Mouse (Mus musculus) Muller cell, postnatal 12 days (primary cell): ENCODE results near the gene Epb41.
A peak's percentile ranks its signal among the peaks of the same experiment; 100 is the strongest.

Experiments used
- DNase-seq: peaks from one replicate; pipeline ENCODE4 v3.0.0-alpha.2; 2015; ENCODE audit errors: inconsistent ontology term

The Epb41 gene

DNA sequence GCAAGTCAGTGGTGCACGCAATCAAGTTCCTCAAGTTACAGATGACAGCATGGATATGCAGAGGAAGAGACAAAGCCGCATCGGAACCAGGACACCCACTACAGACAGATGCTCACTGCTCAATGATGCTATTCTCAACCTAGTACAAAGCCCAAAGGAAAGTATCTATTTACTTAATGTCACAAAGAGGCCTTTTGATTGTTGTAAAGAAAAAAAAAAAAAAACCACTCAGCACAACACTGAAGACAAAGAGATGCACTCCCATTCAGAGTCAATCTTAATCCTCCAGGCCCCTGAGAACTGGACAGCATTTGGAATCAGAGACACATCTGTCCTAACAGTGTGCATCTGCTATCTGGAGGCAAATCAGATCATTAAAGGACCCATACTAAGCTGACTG is 63.5 kb downstream of the Epb41 start:
- no peak for DNase-seq

DNA sequence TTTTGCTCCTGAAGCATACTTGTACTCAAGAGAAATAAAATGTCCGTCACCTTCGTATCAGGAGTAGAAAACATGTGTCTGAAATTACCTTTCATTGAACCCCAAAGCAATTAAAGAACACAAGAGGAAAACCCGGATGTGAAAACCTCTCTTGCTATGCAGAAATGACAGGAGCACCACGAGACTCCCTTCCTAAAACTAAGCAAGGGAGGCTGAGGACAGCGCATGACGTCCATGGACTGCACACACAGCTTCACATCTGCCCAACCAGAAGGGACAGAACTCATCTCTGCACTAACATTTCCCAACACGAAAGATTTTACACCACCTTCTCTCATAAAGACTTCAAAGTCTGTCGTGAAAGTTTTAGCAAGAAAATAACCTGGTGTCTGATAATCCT is 64.7 kb downstream of the Epb41 start:
- DNase-seq: no peak

DNA sequence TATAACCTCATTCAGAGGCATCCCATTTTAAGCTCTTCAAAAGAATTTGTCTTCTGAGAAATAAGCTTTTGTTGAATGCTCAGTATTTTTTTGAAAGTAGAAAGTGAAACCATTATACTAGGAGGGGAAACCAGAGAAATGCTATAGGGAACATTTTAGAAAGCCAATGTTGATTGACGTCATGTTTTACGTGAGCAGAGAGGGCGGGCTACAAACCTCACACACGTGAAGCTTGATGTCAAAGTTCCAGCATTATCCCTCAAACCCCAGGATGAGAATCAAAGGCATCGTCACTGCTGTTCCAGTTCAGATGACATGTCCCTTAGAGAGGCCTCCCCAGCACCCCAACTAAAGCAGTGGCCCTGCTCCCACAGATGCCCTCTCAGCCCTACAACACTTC is 66.9 kb downstream of the Epb41 start:
- no peak for DNase-seq

DNA sequence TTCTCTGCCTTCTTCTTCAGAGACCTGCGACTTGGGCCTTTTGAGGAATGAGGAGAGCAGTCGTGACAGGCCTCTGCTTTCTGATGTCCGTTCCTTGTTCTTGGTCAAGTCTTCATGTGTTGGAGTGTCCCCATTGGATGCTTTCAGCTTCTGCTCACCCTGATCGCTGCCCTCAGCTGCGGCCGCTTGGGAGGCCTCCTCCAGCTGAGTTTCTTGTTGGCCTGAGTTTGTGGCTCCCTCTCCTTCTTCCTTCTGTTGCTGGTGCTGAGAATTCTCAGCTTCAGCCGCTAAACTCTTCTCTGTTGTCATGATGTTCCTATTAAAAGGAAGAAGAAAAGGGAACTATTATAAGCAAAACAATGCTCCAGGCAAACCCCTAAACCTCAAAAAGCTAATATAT is 68.0 kb downstream of the Epb41 start:
- DNase-seq: no peak

DNA sequence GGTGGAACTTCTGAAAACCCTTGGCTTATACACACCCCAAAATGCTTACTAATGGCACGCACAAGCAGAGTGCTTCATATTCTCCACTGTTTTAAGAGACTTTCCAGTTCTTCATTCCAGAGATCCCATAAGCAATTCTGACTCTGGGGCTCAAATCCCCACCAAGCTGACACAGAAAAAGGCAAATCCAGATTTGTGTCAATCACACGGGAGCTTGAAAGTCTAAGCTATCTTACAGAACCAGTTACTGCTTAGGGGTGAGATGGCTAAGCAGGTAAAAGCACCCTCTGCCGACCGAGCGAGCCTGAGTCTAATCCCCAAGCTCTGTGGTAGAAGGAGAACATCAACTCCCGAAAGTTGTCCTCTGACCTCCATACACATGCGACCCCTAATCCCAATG is 76.5 kb downstream of the Epb41 start:
- no peak for DNase-seq

DNA sequence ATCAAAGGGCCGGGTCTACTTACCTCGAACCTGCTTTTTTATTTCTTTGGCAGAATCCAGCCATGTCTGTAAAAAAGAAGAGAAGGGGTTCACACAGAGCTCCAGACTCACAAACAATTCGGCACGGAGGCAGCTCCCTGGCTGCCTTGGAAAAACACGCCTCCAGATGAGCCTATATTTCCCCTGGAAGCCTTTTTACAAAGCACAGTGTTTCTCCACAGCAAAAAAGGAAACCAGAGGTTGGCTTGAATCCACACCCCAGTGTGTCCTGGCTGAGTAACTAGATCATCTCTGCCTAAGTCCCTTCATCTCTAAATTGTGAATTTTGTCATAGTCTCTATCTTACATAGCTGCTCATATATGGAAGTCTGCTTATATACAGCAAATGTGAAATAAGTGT is 77.6 kb downstream of the Epb41 start:
- no peak for DNase-seq

DNA sequence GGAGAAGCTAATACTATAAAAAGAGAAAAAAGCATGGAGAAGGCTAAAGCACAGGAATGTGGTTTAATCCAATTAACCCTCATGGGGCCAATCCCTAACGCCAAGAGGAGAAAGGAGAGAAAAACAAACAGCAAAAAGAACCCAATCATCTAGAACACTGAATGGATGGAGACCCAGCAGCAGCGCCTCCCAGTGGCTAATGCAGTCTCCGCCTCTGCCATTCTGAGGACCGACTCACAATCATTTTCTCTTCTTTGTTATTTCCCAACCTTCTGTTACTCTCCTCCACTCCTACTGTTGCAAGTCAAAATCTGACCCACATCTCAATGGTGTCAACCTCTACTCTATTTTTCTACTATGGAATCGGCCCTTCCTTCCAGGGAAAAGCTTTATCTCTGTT is 78.1 kb downstream of the Epb41 start:
- DNase-seq: no peak

DNA sequence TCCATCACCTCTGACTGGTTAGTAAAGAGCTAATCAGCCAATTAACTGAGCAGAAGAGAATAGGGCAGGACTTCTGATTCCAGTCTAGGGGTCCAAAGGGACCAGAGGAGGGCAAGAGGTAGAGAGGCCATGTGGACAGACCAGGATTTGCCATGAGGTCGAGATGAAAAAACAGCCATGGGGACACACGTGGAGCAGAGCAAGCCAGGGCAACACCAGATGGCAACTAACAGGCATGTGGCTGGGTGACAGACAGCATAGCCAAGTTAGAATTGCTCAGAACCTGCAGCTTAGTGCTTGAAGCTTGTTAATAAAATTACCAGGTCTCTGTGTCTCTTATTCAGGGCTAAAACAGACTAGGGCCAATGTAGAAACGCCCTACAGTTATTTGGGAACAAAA is 81.3 kb downstream of the Epb41 start:
- DNase-seq: no peak

DNA sequence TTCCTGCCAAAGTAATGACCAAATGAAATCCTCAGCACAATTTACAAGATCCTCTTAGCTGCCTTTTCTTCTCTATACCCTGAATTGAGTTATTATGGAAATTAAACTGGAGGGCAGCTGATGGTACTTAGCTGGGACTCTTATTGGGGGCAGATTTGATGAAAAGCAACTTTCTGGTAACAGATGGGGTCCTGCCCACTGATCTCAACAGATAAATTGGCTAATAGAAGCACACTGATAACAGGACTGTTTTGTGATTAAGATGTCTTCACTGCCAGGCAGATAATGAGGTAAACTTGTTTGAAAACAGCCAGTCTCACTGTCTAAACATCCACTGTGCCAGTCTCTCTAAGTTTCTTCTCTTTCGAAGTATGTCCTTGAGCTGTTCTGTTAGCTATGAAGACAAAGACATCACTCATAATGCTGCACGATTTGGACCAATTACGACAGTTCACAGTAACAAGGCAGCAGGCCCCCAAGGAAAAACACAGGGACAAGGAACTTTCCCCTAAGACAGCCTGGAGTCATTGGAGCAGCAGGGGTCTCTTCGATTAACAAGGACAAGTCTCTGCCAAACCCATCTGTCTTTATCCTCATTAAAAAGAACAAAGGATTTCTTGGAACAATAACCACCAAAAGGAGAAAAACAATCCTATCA is 92.1 kb downstream of the Epb41 start:
- peak; percentile 47 for DNase-seq

DNA sequence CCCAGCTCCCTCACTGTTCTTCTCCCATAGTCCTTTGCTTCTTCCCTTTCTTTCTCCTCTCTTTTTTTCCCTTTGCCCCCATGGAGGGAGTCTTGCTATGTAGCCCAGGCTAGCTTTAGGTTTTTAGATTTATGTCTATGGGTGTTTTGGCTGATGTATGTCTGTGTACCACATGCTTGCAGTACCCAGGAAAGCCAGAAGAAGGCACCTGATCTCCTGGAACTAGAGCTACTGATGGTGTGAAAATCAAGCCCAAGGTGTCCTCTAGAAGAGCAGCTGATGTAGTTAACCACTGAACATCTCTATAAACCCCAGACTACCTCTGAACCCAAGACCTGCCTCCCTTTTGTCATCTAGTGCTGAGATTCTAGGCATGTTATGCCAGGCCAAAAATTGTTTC is 93.4 kb downstream of the Epb41 start:
- no peak for DNase-seq

DNA sequence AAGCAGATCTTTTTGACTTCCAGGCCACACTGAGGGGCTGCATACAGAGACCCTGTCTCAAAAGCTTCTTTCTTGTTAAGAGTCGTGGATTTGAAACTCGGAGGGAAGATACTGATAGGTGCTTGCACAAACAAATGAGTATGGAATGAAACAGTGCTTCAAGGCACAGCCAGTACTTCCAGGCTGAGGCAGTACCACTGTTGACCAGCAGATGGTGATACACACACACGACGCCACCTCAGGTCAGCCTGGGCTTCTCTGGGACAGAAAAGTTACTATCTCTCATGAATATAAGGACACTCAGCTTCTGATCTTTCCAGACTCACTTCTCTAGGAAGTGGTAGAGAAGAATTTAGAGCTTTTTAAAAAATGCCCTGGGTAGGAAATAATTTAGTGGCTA is 97.9 kb downstream of the Epb41 start:
- DNase-seq: peak; percentile 36

DNA sequence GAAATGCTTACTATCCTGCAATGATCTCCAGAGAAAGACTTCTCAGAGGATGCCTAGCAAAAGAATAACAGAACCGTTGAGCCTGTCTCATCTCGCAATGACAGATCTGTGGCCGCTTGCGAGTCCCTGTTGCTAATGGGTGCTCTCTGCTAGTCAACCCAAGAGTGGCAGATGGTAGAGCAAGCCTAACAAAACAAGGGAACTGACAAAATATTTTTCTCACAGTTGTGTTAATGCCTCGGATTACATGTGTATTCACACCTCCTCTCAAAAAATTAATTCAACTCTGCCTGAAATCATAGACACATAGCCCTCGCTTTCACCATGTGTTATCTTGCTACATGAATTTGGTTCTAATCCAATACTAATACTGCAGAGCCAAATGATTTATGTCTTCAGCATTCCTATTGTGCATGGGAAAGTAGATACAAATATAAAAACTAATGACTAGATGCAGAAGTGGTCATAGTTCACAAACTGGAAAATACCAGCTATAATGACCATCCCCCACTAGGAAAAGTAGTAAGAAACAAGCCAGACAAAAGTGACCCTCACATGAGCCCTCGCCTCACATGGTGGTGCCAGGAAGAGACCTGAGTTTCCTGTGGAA is 104.8 kb downstream of the Epb41 start:
- no peak for DNase-seq

DNA sequence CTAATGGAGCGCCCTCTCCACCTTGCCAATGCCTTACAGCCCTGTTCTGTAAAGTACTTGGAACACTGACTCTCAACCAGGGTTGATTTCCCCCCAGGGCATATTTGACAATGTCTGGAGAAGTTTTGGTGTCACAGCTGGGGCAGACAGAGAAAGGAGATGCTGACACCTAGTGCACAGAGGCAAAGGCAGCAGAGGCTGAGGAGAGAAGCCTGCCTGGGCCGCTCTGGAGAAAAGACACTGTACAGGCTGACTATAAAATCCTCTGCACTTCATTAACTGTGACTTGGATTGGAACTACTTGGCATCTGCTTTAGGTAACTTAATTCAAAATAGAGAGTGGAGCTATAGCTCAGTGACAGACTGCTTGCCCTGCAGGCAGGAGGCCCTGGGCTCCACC is 106.2 kb downstream of the Epb41 start:
- peak; percentile 14 for DNase-seq

DNA sequence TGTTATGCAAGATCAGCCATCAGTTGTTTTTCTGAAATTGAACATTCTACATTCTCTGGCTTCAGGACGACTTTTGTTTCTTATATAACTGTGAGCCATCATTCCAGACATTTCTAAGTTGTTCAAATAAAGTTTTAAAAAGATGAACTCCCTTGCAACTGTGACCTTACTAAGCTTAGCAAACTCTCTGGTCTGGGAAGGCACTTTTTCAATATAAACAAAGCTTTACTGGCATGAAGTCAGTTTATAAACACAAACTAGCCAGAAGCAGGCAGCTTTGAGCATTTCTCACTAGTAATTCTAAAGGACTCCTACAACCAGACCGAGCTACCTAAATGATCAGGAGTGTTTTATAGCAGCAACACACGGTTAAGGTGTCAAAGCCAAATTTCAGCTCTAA is 118.0 kb downstream of the Epb41 start:
- DNase-seq: no peak

DNA sequence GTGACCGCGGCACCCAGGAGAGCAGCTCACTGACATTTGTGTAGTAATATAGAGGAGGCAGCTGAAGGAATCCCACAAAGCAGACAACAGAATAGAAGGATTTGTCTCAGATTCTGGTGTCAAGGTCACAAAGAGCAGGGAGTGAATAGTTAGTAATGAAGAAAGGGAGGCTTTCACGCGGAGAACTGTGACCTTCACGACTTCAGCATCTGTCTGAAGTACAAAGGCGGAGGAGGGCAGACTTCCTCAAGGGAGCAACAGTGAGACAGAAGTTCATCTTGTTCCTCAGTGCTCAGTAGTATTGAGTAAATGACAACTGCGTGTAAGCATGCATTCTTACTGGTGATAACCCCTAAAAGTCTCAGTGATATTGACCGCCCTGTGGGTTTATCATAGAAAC is 124.5 kb downstream of the Epb41 start:
- DNase-seq: no peak

DNA sequence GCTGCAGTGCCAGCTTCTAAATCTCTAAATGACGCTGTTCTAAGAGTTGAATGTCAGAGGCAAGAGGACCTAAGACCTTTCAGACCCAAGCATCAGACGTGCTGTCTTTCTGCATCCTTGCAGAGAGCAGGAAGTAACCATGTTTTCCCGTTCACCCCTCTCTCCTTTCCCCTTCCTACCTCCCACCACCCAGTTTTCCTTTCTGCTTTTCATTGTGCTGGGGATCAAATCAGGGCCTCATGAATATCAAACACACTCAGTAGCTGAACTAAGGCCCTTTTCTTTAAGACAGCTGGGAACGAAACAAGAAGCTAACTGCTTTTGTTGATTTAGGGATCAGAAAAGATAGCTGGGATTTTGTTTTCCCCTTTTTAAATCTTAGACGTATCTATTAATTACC is 125.2 kb downstream of the Epb41 start:
- no peak for DNase-seq

DNA sequence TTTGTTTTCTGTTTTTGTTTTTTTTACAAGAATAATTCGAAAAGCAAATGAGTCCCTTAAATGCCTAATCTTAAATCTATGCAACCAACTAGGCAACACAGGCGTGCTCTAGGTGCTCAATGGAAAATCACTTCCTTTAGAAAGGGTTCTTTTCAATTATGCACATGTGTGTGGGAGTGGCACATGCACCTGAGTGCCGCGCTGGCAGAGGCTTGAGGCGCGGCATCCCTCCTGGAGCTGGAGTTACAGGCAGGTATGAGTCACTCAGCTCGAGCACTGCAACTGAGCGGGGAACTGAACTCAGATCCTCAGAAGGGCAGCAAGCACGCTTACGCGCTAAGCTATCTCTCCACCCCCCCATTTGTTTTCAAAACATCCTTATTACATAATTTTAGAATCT is 127.3 kb downstream of the Epb41 start:
- no peak for DNase-seq

DNA sequence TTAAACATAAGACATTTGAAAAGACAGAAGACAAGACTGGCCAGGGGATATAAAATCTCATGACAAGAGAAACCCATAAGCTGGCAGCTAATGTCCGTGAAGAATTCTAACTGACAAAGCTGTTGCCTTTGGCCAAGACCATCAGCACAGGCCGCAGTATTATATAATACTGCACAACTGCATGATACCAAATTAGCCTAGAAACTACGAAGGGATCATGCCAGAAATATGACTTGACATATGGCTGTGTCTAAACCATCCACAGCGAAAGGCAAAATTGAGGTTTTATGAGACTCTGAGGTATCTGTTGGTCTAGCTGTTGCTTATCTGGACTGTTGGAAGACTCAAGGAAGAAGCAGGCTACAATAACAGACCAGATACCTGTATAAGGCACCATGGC is 134.3 kb downstream of the Epb41 start:
- no peak for DNase-seq

DNA sequence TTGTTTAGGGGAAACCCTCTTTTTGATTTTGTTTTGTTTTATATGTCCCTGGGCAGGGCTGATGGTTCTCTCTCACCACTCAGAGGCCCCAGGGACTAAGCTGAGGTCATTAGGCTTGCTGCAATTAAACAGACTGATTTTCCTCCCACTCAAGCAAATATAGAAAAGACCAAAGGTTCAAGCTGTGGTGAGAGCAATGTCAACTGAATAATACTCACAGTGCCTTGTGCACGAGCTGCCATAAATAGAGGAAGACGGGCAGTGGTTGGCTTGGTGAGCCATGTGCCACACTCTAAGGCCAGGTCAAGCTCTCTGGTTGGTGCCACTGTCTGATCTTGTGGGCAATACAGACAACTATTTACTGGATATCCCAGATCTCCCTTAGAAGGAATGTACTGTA is 135.7 kb downstream of the Epb41 start:
- DNase-seq: no peak

DNA sequence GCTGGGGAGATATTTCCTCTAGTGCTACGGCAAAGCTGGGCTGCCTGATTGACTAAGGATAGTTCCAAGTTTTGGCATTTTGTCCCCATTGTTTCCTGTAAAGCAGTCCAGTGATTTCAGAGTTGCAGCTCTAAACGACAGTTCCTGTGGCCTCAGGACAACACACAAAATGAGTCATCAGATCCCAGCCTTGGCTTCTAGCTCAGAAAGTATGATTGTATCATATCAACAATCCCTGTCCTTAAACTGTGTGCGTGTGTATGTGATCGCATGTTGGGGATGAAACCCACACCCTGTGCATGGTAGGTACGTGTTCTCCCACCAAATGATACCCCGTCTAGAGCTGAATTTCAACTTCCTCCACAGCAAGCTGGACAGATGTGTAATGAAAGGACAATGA is 146.0 kb downstream of the Epb41 start:
- DNase-seq: peak; percentile 59

DNA sequence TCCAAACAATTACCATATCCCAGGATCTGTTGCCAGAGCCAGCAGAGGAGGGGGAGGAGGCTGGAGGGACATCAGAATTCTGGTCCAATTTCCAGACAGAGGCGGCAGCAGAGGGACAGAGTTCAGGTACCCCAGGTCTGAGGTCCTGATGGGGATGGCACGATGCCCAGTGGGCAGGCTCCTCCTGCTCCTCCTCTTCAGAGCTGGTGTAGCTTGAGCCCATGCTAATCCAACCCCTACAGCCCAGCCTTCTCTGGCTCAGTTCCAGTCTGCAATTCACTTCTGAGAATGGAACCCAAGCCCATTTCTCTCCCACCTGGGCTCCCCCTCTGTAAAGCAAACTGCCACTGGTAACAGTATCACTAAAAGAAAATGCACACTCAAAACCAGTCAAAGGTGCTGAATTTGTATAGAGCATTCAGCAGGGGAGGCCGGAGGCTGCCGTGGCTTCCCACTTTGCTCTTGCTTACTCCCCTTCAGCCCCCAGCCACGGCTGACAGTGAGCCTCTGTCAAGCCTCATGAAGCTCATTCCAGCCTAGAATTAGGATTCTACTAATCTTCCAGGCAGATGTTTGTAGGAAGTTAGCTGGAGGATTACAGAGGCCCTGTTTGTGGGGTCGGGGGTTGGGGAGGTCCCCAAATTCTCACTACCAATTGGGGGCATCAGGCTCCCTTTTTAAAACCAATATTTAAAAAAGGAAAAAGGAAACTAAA is 150.9 kb downstream of the Epb41 start:
- no peak for DNase-seq

DNA sequence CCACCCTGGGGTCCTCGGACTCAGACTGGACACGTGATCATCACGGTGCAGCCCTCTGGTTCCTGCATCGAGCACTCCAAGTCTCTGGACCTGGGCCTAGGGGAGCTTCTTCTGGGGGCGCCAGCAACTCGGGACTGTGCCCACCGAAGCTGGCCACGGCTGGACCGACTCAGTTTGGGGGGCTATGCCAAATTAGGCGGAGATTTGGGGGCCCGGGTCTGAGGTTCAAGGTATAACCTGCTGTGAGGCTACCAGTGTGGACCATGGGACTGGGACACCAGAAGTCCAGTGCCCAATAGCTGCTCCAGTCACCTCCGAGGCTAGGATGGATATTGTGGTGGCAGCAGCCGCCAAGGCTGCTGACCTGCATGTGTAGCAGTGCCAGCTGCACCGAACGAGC is 152.7 kb downstream of the Epb41 start:
- no peak for DNase-seq
